ENCODE assay signal across 8 mouse cellular contexts in the genomic region with DNA sequence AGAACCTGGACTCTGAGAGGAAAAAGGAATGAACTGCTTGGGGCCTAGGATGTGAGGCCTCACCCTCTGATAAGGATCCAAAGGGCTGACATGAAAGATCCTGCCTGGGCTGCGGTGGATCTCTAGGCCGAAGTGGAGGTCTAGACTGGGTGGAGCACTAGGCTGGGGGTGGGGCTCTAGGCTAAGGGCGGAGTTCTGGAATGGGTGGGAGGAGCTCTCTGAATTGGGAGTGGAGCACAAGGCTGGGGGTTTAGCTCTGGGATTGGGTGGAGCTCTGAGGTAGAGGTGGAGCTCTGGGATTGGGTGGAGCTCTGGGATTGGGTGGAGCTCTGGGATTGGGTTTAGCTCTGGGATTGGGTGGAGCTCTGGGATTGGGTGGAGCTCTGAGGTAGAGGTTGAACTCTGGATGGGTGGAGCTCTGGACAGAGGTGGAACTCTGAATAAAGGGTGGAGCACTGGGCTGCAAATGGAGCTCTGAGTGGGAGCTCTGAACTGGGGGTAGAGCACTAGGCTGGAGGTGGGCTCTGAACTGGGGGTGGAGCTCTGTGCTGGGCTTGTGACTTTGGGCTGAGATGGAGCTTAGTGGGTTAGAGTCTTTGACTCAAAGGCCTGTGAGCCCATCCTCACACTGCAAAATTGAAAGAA.
DNase-seq lines count a peak whose midpoint lies in the region; ATAC-seq and TF ChIP-seq lines count a peak whose summit lies in the region.

No protein-coding gene starts in this region.

- ATAC-seq in lung, embryonic 14.5 days (ENCODE audit: insufficient read depth): peak; percentile 68
- ATAC-seq in forebrain, embryonic 11.5 days (replicated peaks; ENCODE audit: low FRiP score): peak; percentile 63
- peak; percentile 19; the same call in 1 of the 2 replicates for ATAC-seq in hindbrain, embryonic 15.5 days (ENCODE audit: low FRiP score, low read depth)

- no peaks in the 10 kb centered on the region for H3K9me3 ChIP-seq in lung, embryonic 14.5 days (ENCODE audit: low read depth, low read length)
- H3K9me3 ChIP-seq in forebrain, embryonic 11.5 days (ENCODE audit: control insufficient read depth, low read length): no peaks in the 10 kb centered on the region
- H3K9me3 ChIP-seq in hindbrain, embryonic 15.5 days: no peaks in the 10 kb centered on the region

- no peak overlapping the region for H3K27ac ChIP-seq in lung, embryonic 14.5 days (ENCODE audit: low read depth)
- no peak overlapping the region for H3K27ac ChIP-seq in forebrain, embryonic 11.5 days (ENCODE audit: low read depth, low read length)
- no peak overlapping the region for H3K27ac ChIP-seq in hindbrain, embryonic 15.5 days (replicated peaks)

- 11% methylated on average over 3 of the region's 3 CpGs for WGBS in lung, embryonic 14.5 days
- WGBS in forebrain, embryonic 11.5 days: 25% methylated on average over 3 of the region's 3 CpGs
- WGBS in hindbrain, embryonic 15.5 days: 16% methylated on average over 3 of the region's 3 CpGs

- no peak overlapping the region for H3K9ac ChIP-seq in lung, embryonic 14.5 days
- H3K9ac ChIP-seq in forebrain, embryonic 11.5 days (ENCODE audit: low read length): no peak overlapping the region
- no peak overlapping the region for H3K9ac ChIP-seq in hindbrain, embryonic 15.5 days

- H3K4me1 ChIP-seq in lung, embryonic 14.5 days (ENCODE audit: insufficient read depth): no peaks in the 10 kb centered on the region
- H3K4me1 ChIP-seq in forebrain, embryonic 11.5 days (replicated peaks; ENCODE audit: control insufficient read depth, insufficient read depth, low read length): peaks cover 4% of the 10 kb centered on the region; the same call in 1 of the 2 replicates
- peaks cover 8% of the 10 kb centered on the region for H3K4me1 ChIP-seq in hindbrain, embryonic 15.5 days (replicated peaks)

- H3K4me2 ChIP-seq in lung, embryonic 14.5 days: no peak overlapping the region
- no peak overlapping the region for H3K4me2 ChIP-seq in forebrain, embryonic 11.5 days (ENCODE audit: low read depth, low read length, severe bottlenecking)
- no peak overlapping the region for H3K4me2 ChIP-seq in hindbrain, embryonic 15.5 days

- no peaks in the 10 kb centered on the region for H3K27me3 ChIP-seq in lung, embryonic 14.5 days (ENCODE audit: insufficient read depth, low read length)
- H3K27me3 ChIP-seq in forebrain, embryonic 11.5 days (ENCODE audit: control insufficient read depth, insufficient read depth, low read length): no peaks in the 10 kb centered on the region; the same call in 1 of the 2 replicates
- no peaks in the 10 kb centered on the region for H3K27me3 ChIP-seq in hindbrain, embryonic 15.5 days

- no peak overlapping the region for H3K4me3 ChIP-seq in lung, embryonic 14.5 days (ENCODE audit: low read depth, low read length)
- no peak overlapping the region for H3K4me3 ChIP-seq in forebrain, embryonic 11.5 days (ENCODE audit: low read depth, low read length)
- no peak overlapping the region for H3K4me3 ChIP-seq in hindbrain, embryonic 15.5 days

- no peaks in the 10 kb centered on the region for H3K36me3 ChIP-seq in lung, embryonic 14.5 days (ENCODE audit: insufficient read depth)
- no peaks in the 10 kb centered on the region for H3K36me3 ChIP-seq in forebrain, embryonic 11.5 days (ENCODE audit: control insufficient read depth, insufficient read depth, low read length)
- H3K36me3 ChIP-seq in hindbrain, embryonic 15.5 days: no peaks in the 10 kb centered on the region

- no peak for TF ChIP-seq CTCF in lung, embryonic 14.5 days (IDR thresholded peaks at IDR 0.05; ENCODE audit: low read depth)

- peak; percentile 27 for DNase-seq in lung, embryonic 14.5 days
- no peak for DNase-seq in lung, postnatal 14 days
- DNase-seq in forebrain, embryonic 11.5 days (ENCODE audit: low spot score): peak; percentile 68
- DNase-seq in lung, postnatal 4 days: peak; percentile 8 to 26
- no peak for DNase-seq in spleen, postnatal 14 days (ENCODE audit: low spot score in 2 of 2)
- no peak for DNase-seq in adrenal gland, adult (ENCODE audit: inconsistent age in 2 of 2, low spot score in 1 of 2)
- DNase-seq in left cerebral cortex, adult 18-20 months (ENCODE audit: low spot score in 2 of 2): no peak

Comparison
In these comparisons a context has a peak if more than half of its experiments do, and no peak if none do; other contexts are left out.
1. DNase-seq: peak in lung, embryonic 14.5 days (single experiment), forebrain, embryonic 11.5 days (single experiment) and lung, postnatal 4 days (2 of 2); none in lung, postnatal 14 days (single experiment), spleen, postnatal 14 days (0 of 2), adrenal gland, adult (0 of 2) and left cerebral cortex, adult 18-20 months (0 of 2).
2. Peak in every context shown above with its lines, with median percentiles within 50 percentile points of each other: ATAC-seq.